Mouse (Mus musculus) neural tube, embryonic 11.5 days (tissue): ENCODE measurements at regions not wholly inside any gene's neighbourhood (a gene's known extent, or its start where the extent isn't known, plus 50 kb on each side); places are given as distances from the start of the nearest gene placed in this dataset.

Experiments used
- ATAC-seq: fragments of 200-750 bp; cut with Nextera tagmentation; 2 replicates; pipeline ENCODE4 v1.8.0; 2017; ENCODE audit warnings: moderate number of reproducible peaks, mild to moderate bottlenecking, moderate TSS enrichment, moderate library complexity; ENCODE audit not compliant: insufficient read depth, low FRiP score, low TSS enrichment
- DNase-seq: peaks from one replicate; pipeline ENCODE4 v3.0.0-alpha.2; 2015; ENCODE audit warnings: low spot score
- H3K27ac ChIP-seq: fragments of 300-500 bp; sonication (generic); 2 replicates; pipeline ENCODE4 v1.5.1; 2014; ENCODE audit warnings: low read depth, mild to moderate bottlenecking, low read length
- H3K27me3 ChIP-seq: fragments of 300-500 bp; sonication (generic); 2 replicates; pipeline ENCODE4 v1.6.1; 2014; ENCODE audit warnings: mild to moderate bottlenecking, low read length, mixed read lengths; ENCODE audit not compliant: control insufficient read depth, insufficient read depth
- H3K36me3 ChIP-seq: fragments of 300-500 bp; sonication (generic); 2 replicates; pipeline ENCODE4 v1.6.1; 2014; ENCODE audit warnings: mild to moderate bottlenecking, low read length, moderate library complexity, mixed read lengths; ENCODE audit not compliant: control insufficient read depth, insufficient read depth
- H3K4me1 ChIP-seq: fragments of 300-500 bp; sonication (generic); 2 replicates; pipeline ENCODE4 v1.6.1; 2014; ENCODE audit warnings: low read length, mixed read lengths; ENCODE audit not compliant: control insufficient read depth, insufficient read depth
- H3K4me2 ChIP-seq: fragments of 300-500 bp; sonication (generic); 2 replicates; pipeline ENCODE4 v1.6.1; 2014; ENCODE audit warnings: low read depth, mild to moderate bottlenecking, moderate library complexity
- H3K4me3 ChIP-seq: fragments of 300-500 bp; sonication (generic); 2 replicates; pipeline ENCODE4 v1.5.1; 2014; ENCODE audit warnings: low read depth, low read length
- H3K9ac ChIP-seq: fragments of 300-500 bp; sonication (generic); 2 replicates; pipeline ENCODE4 v1.6.1; 2014; ENCODE audit warnings: mild to moderate bottlenecking, low read length
- H3K9me3 ChIP-seq: fragments of 300-500 bp; sonication (generic); 2 replicates; pipeline ENCODE4 v1.6.1; 2016; ENCODE audit warnings: low read length; ENCODE audit not compliant: control insufficient read depth
- WGBS: fragments of 180-500 bp; shearing (Covaris S2); extraction: QIAGEN DNeasy Blood & Tissue Kit; methylation state at CpG from one replicate; pipeline ENCODE4 v1.1.7; 2014; 5-methylcytosine and 5-hydroxymethylcytosine counted together

DNA sequence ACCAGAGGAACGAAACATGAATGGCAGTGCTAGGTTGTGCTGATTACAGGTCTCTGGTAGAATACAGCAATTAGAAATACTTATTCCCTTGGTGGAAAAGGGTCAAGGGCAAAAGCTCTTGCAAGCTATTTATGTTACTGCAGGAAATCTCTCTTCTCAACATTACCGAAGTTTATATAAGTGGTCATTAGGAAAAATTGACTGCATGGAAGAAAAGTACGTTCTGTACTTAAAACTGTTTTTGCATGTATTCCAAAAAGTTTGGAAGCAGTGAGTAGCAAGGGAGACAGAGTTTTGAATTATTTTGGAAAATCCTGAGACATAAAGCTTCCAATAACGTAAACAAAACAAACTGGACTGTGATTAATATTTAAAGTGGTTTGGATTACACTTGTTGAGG is 554.6 kb upstream of the Klf6 start:
- Histone ChIP-seq H3K4me1 (no peaks in the 10 kb centered on the region), H3K4me3 (no peak overlapping the region), H3K9ac (no peak overlapping the region), H3K27me3 (no peaks in the 10 kb centered on the region), H3K36me3 (no peaks in the 10 kb centered on the region), H3K27ac (no peak overlapping the region), H3K9me3 (no peaks in the 10 kb centered on the region), H3K4me2 (no peak overlapping the region)
- 86% methylated on average over 4 of the region's 4 CpGs for WGBS
- no peak for DNase-seq
- no peak for ATAC-seq

DNA sequence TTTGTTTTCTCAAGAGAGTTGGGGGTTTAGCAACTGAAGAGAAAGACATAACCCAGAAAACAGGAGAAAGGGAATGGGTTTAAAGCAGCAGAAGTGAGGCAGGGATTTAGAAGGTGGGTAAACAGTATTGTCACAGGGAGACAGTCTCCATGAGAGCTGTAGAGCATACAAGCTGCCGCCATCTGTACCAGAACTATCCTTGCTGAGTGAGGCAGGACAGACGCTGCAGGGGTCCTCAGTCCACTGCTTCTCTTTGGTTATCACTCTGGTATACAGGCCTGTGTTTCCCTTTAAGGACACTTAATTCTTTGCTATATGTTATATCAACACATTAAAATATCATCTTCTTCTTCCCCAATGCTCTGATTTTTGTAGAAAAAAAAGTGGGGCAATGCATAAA is 548.0 kb upstream of the Klf6 start:
- no peak overlapping the region for H3K4me3 ChIP-seq
- no peak overlapping the region for H3K4me2 ChIP-seq
- H3K27ac ChIP-seq, result no peak overlapping the region
- H3K9ac ChIP-seq, result no peak overlapping the region
- ATAC-seq, result no peak
- DNase-seq, result no peak
- no peaks in the 10 kb centered on the region for H3K4me1 ChIP-seq
- H3K27me3 ChIP-seq, result no peaks in the 10 kb centered on the region
- 42% methylated on average over 2 of the region's 2 CpGs for WGBS
- H3K9me3 ChIP-seq, result no peaks in the 10 kb centered on the region
- H3K36me3 ChIP-seq, result no peaks in the 10 kb centered on the region

DNA sequence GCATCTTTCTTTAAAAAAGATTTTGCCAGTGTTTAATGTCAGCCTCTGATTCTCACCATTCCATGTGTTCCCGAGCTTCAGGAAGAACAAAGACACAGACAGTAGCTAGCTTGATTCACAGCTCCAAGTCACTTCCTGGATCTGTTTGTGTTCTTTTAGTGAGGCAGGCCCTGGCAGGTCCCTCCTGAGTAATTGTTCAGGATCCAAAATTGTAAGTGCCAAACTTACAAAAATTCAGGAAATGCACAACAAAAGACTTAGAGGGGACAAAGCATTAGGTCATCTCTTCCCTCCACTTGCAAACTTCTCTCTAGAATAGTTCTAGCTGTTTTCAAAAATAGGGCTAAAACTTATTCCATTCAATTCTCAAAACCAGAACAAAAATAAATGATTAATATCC is 546.3 kb upstream of the Klf6 start:
- Histone ChIP-seq H3K27me3 (no peaks in the 10 kb centered on the region), H3K27ac (no peak overlapping the region), H3K9me3 (no peaks in the 10 kb centered on the region), H3K4me2 (no peak overlapping the region), H3K9ac (no peak overlapping the region), H3K36me3 (no peaks in the 10 kb centered on the region), H3K4me3 (no peak overlapping the region), H3K4me1 (no peaks in the 10 kb centered on the region)
- DNase-seq, result no peak
- ATAC-seq, result no peak
- WGBS, result 43% methylated on average over 1 of the region's 1 CpGs

DNA sequence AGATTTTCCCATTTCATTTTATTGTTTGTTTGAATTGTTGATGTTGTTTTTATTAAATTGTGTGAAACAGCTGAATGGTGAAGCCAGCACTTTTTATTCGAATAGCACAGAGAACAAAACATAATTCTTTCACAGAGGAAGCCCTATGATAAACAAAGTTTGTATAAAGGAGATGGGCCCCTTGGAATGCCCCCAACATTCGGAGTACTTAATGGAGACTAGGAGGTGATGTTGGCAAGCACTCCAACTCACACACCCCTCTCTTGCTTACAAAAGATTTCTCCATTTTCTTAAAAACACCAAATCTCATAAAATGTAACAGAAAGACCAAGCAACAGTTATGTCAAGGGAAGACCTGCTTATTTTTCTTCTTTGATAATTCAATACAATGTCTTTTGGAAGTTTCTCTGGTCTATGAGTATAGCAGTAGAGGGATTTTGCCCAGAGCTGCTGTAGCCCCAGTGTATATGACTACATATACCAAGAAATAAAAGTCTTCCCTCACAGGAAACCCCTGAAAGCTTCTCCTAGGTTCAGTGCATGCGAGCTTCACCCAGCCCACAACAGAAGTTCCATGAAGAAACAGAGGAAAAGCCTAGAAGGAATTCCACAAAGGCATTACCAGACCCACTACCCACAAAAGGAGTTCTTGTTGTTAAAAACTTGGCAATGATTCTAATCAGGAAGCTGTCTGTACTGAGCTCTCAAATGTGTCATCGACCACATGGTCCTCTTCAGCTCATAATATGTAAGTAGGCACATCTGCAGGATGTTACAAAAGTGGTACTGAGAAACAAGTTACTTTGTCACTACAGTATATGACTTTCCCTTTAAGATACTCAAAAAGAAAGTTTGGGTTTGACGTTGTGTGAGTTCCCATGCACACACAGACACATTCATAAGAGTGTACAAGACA is 543.1 kb upstream of the Klf6 start:
- H3K27ac ChIP-seq, result no peak overlapping the region
- H3K4me3 ChIP-seq, result no peak overlapping the region
- H3K9ac ChIP-seq, result no peak overlapping the region
- no peaks in the 10 kb centered on the region for H3K27me3 ChIP-seq
- ATAC-seq (no peak), DNase-seq (no peak)
- no peaks in the 10 kb centered on the region for H3K36me3 ChIP-seq
- H3K4me2 ChIP-seq, result no peak overlapping the region
- no peaks in the 10 kb centered on the region for H3K9me3 ChIP-seq
- 85% methylated on average over 5 of the region's 5 CpGs for WGBS
- H3K4me1 ChIP-seq, result no peaks in the 10 kb centered on the region

DNA sequence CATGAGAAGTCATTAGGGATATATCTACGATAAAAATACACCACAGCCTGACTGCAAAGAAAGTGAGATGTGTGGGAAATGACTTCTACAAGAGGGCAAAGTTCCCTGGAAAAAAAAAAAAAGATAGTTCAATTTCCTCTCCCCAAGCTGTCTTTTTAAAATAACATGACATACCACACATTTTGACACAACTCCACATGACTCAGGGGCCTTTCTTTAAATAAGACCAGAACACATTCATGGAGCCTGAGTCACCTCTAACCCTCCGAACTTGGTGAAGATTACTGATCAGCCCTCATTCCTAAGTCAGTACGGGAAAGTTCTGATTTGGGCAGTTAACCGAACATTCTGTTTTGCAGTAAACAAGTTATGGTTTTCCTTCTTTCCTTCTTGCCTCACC is 515.6 kb upstream of the Klf6 start:
- Histone ChIP-seq H3K27ac (no peak overlapping the region), H3K36me3 (no peaks in the 10 kb centered on the region), H3K27me3 (no peaks in the 10 kb centered on the region), H3K4me3 (no peak overlapping the region), H3K4me2 (no peak overlapping the region), H3K4me1 (no peaks in the 10 kb centered on the region), H3K9me3 (no peaks in the 10 kb centered on the region), H3K9ac (no peak overlapping the region)
- DNase-seq, result no peak
- no peak for ATAC-seq
- 66% methylated on average over 4 of the region's 4 CpGs for WGBS

DNA sequence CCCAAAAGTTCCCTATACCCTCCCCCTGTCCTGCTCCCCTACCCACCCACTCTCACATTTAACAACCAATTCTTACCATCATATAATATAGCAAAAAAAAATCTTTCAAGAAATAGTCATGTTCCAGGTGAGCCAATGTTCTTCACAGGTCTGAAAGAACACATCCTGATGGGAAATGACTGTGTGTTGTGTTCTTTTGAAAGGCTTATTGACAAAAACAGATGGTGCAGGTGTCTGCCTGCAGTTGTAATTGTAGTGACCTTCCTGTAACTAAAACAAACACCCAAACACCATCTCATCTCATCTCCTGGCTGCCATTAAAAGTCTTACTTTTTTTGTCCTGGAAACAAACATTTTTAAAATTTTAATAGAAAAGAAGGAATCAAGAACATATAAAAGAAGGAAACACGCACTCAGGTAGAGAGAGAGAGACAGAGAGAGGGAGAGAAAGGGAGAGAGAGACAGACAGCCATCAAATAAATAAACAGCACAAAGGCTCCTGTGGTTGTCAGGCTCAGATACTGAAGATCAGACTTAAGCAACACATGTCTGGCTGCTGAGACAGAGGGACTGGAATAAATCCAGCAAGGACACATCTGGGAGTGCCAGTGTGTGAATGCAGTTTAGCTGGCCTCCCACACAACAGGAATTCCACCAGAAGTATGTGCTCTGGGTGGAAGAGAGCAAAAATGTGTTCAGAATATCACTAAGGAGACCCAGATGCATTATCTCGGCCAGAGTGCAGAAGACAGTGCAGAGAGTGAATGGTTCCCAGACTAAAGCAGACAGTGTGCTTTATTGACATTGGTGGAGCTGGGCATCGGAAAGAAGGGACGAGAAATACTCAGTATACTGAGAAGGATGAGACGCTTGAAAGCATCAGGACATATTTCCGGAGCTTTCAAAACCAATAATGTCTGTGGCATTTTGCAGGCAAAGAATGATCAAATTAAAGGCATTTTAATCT is 513.5 kb upstream of the Klf6 start:
- no peaks in the 10 kb centered on the region for H3K36me3 ChIP-seq
- no peak overlapping the region for H3K4me3 ChIP-seq
- H3K27ac ChIP-seq, result no peak overlapping the region
- H3K9ac ChIP-seq, result no peak overlapping the region
- WGBS, result 64% methylated on average over 6 of the region's 6 CpGs
- no peak for DNase-seq
- no peaks in the 10 kb centered on the region for H3K27me3 ChIP-seq
- no peaks in the 10 kb centered on the region for H3K4me1 ChIP-seq
- no peaks in the 10 kb centered on the region for H3K9me3 ChIP-seq
- H3K4me2 ChIP-seq, result no peak overlapping the region
- no peak for ATAC-seq

DNA sequence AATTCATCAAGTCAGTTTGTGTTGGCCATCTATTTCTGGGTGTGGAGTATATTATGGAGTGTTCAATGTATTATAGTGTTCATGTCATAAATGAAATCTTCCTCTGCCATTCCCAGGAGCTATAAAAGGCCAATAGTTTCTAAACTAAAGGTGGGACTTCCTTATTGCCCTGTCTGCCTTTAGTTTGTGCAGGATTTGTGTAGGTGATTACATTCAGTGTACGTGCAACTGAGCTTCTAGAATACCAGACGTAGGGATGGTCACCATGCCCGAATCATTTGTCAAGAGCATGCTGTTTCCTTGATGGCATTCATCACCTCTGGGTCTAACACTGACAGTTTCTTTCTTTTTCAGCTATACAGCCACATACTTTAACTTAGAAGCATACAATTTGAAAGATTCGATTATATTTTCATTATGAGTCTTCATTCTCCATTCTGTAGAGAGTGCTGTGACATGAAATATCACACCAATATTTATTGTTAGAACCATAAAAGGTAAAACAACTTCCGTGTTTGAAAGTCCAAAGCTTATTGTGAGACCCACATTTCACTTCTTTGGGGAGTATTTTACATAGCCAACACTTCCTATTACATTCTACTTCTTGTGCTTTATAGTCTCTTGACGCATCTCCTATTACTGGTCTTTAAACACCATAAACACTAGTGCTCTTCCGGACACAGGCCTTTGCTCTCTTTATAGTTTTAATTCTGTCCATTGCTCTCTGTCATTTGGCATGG is 494.1 kb upstream of the Klf6 start:
- Histone ChIP-seq H3K4me2 (no peak overlapping the region), H3K27me3 (no peaks in the 10 kb centered on the region), H3K9ac (no peak overlapping the region), H3K4me3 (no peak overlapping the region), H3K9me3 (no peaks in the 10 kb centered on the region), H3K36me3 (no peaks in the 10 kb centered on the region), H3K27ac (no peak overlapping the region), H3K4me1 (no peaks in the 10 kb centered on the region)
- ATAC-seq (no peak), DNase-seq (no peak)
- 85% methylated on average over 7 of the region's 7 CpGs for WGBS

DNA sequence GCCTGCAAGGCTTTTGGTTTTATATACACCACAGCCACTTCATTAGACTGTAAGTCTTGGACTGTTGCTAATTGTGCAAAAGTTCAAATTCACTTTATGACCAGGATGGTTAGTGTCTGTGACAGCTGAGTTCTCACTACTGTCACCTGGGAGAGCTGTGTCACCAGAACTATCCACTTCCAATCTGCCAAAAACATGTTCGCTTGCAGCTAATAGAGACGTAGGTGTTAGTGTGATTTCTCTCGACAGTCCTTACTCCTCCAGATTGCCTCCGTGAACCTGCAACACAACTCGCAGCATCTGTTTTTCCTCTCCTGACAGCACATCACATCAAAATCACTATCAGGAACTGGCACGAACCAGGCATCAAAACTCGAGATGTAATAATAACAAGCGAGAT is 491.3 kb upstream of the Klf6 start:
- Histone ChIP-seq H3K9ac (no peak overlapping the region), H3K9me3 (no peaks in the 10 kb centered on the region), H3K36me3 (no peaks in the 10 kb centered on the region), H3K4me2 (no peak overlapping the region), H3K27me3 (no peaks in the 10 kb centered on the region), H3K27ac (no peak overlapping the region), H3K4me1 (no peaks in the 10 kb centered on the region), H3K4me3 (no peak overlapping the region)
- 87% methylated on average over 8 of the region's 8 CpGs for WGBS
- ATAC-seq, result no peak
- no peak for DNase-seq
